Mouse (Mus musculus) bone marrow macrophage, adult 2 months (primary cell): ENCODE data around the gene Tpmt. TPM values are rescaled to one million over a fixed set of nuclear protein-coding genes. Genes with fewer than 3 reads are reported as not detected.
A peak's percentile ranks its signal among the peaks of the same experiment; 100 is the strongest.

Source experiments
- H3K27ac ChIP-seq: 2 replicates; pipeline ENCODE4 v1.5.1; 2012; ENCODE audit warnings: low read depth, low read length; ENCODE audit not compliant: insufficient read depth
- H3K4me1 ChIP-seq: 2 replicates; pipeline ENCODE4 v1.6.1; 2012; ENCODE audit warnings: low read length; ENCODE audit not compliant: control insufficient read depth, insufficient read depth
- H3K4me3 ChIP-seq: 2 replicates; pipeline ENCODE4 v1.5.1; 2012; ENCODE audit warnings: mild to moderate bottlenecking, low read length, moderate library complexity; ENCODE audit not compliant: insufficient read depth
- CTCF ChIP-seq: IDR thresholded peaks from 2 replicates; pipeline ENCODE4 v1.5.1; 2012; ENCODE audit warnings: low read depth, mild to moderate bottlenecking, low read length, moderate library complexity
- POLR2A ChIP-seq: IDR thresholded peaks from 2 replicates; pipeline ENCODE4 v1.6.1; 2012; ENCODE audit warnings: mild to moderate bottlenecking, low read depth, low read length, borderline replicate concordance
- polyA plus RNA-seq: library from polyadenylated mRNA; stranded (reverse); fragments of >200 nt; gene quantifications from 2 replicates; pipeline ENCODE4 v1.2.4, GENCODE M21; 2012; ENCODE audit not compliant: missing spikeins, insufficient read depth, insufficient read length

The Tpmt gene
- polyA plus RNA-seq, result 6.2 and 14.1 TPM in 2 replicates

- no peak for TF ChIP-seq POLR2A
- no peak for TF ChIP-seq CTCF
Observed at GRCm38 (mm10) chr13:47044617-47044947, at the start of gene Tpmt. Tpmt (minus strand) TSS chr13:47044737.

DNA sequence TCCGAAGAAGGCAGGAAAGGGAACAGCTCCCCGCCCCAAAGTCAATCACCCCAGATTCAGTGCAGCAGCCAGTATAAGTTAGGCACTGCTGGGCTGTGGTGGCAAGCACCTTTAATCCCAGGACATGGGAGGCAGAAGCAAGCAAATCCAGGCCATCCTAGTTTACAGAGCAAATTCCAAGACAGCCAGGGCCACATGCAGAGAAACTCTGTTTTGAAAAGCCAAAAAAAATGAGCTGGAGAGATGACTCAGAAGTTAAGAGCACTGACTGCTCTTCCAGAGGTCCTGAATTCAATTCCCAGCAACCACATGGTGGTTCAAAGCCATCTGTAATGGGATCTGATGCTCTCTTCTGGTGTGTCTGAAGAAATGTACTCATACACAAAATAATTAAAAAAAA lies 49.3 kb upstream of the Tpmt start:
- Histone ChIP-seq H3K4me3 (no peak overlapping the region), H3K27ac (no peak overlapping the region), H3K4me1 (no peaks in the 10 kb centered on the region)
- TF ChIP-seq CTCF (no peak), POLR2A (no peak)

More at GRCm38 (mm10) chr13:47044617-47044947, at the start of gene Tpmt:
- no peak within 1 kb of the TSS for H3K27ac ChIP-seq
- peaks cover 10% of the 10 kb centered on the region for H3K4me1 ChIP-seq
- H3K4me3 ChIP-seq, result peak within 1 kb of the TSS; percentile 100

DNA sequence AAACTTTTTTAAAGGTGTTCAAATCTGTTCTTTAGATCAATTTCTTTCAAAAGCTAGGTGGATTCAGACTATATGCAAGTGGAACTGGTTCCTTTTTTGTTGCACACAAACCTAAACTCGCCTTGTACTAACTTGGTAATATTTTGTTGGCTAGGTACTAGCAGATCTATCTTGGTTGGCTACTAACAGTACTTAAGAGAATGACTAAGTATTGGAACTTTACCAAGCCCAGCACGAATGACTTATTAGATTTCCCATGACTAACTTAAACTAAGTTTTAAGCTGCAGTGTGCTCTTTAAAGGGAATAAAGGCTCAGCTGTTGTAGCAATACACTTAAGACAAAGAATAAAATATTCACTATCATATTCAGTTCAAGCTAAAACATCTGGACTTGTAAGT lies 44.7 kb upstream of the Tpmt start:
- TF ChIP-seq POLR2A (no peak), CTCF (no peak)
- Histone ChIP-seq H3K27ac (no peak overlapping the region), H3K4me1 (no peaks in the 10 kb centered on the region), H3K4me3 (no peak overlapping the region)

GRCm38 (mm10) chr13:47088433-47088832 lies 43.9 kb upstream of the Tpmt start:
- no peaks in the 10 kb centered on the region for H3K4me1 ChIP-seq
- H3K27ac ChIP-seq, result no peak overlapping the region
- no peak for TF ChIP-seq CTCF
- TF ChIP-seq POLR2A, result no peak
- no peak overlapping the region for H3K4me3 ChIP-seq

DNA sequence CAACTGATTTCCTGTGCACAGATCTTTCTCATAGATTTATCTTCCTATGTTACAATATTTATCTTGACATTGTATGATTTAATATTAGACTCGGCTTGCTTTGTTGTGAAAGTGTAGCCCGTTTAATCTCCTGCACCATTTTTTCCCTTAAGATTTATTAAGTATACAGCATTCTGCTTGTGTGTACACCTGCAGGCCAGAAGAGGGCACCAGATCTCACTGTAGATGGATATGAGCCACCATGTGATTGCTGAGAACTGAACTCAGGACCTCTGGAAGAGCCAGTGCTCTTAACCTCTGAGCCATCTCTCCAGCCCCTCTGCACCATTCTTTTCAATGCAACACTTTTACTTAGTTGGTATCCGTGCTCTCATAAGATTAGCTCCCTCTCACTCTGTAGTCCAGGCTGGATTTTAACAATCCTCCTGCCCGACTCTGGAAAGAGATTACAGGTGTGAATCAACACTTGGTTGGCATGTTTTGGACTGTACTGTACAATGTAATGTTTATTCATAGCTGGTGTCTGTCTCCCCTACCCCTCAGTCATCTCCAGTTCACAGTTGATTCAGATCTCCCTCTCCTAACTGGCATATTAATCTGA lies 36.5 kb upstream of the Tpmt start:
- H3K4me1 ChIP-seq, result no peaks in the 10 kb centered on the region
- no peak overlapping the region for H3K27ac ChIP-seq
- TF ChIP-seq CTCF (no peak), POLR2A (no peak)
- no peak overlapping the region for H3K4me3 ChIP-seq

GRCm38 (mm10) chr13:47078799-47079198 lies 34.3 kb upstream of the Tpmt start:
- H3K4me1 ChIP-seq, result no peaks in the 10 kb centered on the region
- no peak for TF ChIP-seq CTCF
- TF ChIP-seq POLR2A, result no peak
- no peak overlapping the region for H3K27ac ChIP-seq
- no peak overlapping the region for H3K4me3 ChIP-seq

- Histone ChIP-seq H3K27ac (no peak overlapping the region), H3K4me3 (no peak overlapping the region), H3K4me1 (no peaks in the 10 kb centered on the region)
- TF ChIP-seq CTCF (no peak), POLR2A (no peak)
Observed at GRCm38 (mm10) chr13:47077367-47077766, 32.8 kb upstream of the Tpmt start.

DNA sequence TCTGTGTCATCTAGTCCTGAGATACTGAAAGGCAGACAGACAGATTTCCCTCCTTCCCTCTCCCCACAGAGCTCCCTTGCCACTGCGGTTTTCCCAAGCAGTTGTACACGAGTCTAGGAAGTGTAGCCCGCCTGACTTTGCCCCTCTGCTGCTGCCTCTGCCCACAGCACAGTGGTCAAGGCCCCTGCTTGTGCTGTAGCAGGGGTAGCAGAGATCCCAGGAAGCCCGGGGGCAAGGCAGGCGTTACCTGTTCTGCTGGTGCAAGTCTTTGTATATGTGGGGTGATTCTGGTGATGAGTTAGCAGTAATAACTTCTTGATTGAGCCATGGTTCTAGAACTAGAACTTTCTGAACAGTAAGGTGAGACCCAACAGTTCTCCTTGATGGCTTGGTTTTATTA lies 31.6 kb upstream of the Tpmt start:
- Histone ChIP-seq H3K4me3 (no peak overlapping the region), H3K4me1 (no peaks in the 10 kb centered on the region), H3K27ac (no peak overlapping the region)
- TF ChIP-seq CTCF (no peak), POLR2A (no peak)

DNA sequence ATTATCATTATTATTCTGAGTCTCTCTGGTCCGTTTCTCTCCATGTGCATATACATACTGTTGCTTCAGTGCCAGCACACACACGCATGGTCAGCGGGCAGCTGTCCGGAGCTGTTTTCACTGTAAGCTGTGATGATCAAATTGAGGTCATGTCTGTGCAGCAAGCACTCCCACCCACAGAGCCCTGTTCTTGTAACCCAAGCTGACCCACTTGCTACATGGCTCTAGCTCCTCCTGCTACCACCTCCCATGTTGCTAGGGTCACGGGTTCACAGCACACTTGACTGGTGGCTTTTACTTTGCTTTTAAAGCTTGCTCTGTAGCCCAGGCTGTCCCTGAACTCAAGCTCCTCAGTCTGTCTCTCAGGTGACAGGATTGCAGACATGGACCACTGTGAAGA lies 27.9 kb upstream of the Tpmt start:
- TF ChIP-seq CTCF (no peak), POLR2A (no peak)
- no peak overlapping the region for H3K4me3 ChIP-seq
- no peaks in the 10 kb centered on the region for H3K4me1 ChIP-seq
- H3K27ac ChIP-seq, result no peak overlapping the region

GRCm38 (mm10) chr13:47071871-47072270 lies 27.3 kb upstream of the Tpmt start:
- H3K4me3 ChIP-seq, result no peak overlapping the region
- H3K4me1 ChIP-seq, result no peaks in the 10 kb centered on the region
- TF ChIP-seq POLR2A, result no peak
- H3K27ac ChIP-seq, result no peak overlapping the region

DNA sequence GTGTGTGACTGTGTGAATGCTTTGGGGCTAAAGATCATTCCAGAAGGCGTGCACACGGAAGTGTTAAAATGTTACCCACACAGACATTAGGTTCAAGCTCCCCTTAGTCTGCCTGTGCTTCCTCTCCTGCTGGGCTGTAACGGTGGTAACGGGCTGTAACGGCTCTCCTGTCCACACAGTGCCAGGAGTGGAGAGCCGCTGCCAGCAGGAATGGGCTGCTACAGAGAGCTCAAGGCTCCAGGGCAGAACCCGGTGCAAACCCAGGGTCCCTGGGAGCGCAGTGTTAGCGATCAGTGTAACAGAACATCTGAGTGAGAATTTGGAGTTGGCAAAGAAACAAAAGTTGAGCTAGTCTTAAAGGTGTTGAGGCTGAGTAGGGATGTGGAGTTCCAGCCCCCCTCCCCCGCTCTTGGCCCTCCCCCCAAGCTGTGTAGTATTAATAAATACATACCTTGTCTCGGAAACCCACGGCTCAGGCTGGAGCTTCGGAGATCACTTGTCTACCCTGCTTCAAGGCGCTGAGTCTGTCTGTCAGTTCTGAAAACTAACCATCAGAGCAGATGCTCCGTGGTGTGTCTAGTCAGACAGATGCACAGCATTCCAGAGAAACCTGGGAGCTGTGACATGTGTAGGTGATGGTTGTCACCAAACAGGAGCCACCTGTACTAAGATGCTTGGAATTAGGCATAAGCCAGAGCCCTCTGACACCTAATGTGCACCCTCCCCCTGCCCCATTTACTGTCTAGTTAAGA lies 26.0 kb upstream of the Tpmt start:
- H3K4me1 ChIP-seq, result no peaks in the 10 kb centered on the region
- no peak overlapping the region for H3K27ac ChIP-seq
- no peak overlapping the region for H3K4me3 ChIP-seq
- TF ChIP-seq CTCF (no peak), POLR2A (no peak)
